Mouse (Mus musculus) embryo, embryonic 9.5 days (tissue): ENCODE data around the gene Clrn1.
"Not testable (repeated sequence)": the region's sequence is repeated elsewhere in the genome, so short reads cannot be mapped to it uniquely, and the experiment has no call there.

Experiments used
- DNase-seq: peaks from one replicate; pipeline ENCODE4 v3.0.0-alpha.2; 2017; ENCODE audit errors: extremely low spot score

The Clrn1 gene

DNA sequence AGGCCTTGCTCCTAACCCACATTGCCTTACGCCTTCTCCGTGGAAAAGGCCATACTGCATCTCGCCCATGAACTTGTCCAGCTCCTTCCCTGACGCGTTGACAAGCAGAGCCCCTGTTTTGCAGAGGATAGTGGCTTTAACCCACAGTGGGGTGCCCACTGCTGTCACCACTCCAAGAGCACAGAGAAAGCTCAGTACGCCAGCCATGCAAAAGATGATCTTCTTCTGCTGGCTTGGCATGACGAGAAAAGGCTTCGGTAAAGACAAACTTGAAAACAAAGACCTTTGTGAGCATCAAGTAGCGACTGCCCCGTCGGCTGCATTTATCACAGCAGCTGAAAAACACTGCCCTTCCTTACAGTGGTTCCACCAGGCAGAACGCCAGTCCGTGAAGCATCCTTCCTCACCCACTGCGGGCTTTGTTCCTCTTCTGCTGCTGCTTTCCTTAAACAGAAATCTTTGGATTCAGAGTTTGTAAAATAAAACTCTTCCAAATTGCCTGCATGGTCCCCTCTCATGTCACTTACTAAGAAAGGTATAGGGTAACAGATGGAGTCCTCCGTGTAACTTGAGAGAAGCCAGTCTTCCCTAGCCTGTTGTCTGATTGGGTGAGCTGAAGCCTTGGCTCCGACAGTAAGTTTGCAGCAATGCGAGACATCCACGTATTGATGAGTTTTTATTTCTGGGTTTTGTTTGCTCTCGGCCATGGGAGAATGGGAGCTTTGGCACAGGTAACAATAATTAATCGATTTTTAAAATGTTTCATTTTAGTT, at the start of gene Clrn1:
Gene Clrn1 (minus strand): TSS at position 540 of the 773 bp plus-strand sequence.
- DNase-seq, result peak; percentile 4

GRCm38 (mm10) chr3:58924027-58924426, 38.9 kb upstream of the Clrn1 start:
- no peak for DNase-seq

DNA sequence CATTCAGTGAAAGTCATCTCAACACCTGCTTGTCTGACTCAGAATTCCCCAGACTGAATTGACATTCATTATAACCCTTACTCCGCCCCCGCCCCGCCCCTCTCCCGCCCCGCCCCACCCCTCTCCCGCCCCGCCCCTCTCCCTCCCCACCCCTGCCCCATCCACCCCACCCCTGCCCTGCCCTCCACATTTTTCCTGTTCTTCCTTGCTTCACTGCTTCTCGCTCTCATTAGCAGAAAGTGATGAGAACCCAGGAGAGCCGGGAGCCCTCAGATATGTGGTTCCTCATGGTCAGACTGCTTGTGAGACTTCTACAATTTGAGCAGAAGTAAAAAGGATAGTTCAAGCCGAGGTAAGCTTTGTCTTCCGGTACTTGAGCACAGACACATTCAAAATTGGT, 38.0 kb upstream of the Clrn1 start:
- DNase-seq, result no peak

GRCm38 (mm10) chr3:58922636-58923035, 37.5 kb upstream of the Clrn1 start:
- DNase-seq, result no peak

GRCm38 (mm10) chr3:58921316-58921715, 36.2 kb upstream of the Clrn1 start:
- DNase-seq, result no peak

DNA sequence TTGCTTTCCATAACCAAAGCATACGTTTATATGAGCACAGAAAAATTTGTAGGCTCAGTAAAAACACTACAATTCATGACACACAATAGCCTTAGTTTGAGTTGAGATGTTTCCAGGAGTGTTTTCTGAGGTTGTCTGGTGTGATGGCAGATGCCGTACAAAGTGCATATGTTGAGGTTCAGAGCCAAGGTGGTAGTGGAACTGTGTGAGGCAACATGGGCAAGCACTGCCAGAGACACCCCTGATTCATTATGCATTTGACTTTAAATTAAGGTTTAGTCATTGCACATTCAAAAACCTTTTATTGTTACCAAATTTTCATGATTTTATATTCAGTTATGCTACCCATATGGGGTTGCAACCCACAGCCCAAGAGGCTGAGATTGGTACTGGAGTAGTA, 19.5 kb upstream of the Clrn1 start:
- DNase-seq, result no peak

GRCm38 (mm10) chr3:58902051-58902758, 17.1 kb upstream of the Clrn1 start:
- DNase-seq, result no peak

- DNase-seq, result no peak
Observed at GRCm38 (mm10) chr3:58895131-58895530, 10.0 kb upstream of the Clrn1 start.

DNA sequence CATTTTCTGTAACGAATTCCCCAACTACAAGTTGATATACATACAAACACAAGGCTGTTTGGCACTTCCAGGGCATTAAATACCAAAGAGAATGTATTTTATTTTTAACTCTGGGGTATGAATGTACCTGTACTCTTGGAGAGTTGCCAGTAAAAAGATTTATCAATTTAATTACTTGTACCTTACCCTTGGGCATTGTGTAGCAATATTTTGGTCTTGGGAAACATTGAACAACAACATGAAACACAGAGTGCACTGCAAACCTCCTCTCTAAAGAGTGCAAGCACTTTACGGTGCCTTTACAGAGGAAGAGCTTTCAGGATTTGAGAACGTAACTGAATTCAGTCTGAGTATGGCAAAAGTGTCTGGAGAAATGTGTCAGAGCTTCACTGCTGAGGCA, 9.4 kb upstream of the Clrn1 start:
- DNase-seq, result no peak

GRCm38 (mm10) chr3:58889670-58890069, 4.5 kb upstream of the Clrn1 start:
- DNase-seq, result no peak

- no peak for DNase-seq
Observed at GRCm38 (mm10) chr3:58888131-58888715, 3.1 kb upstream of the Clrn1 start.

DNA sequence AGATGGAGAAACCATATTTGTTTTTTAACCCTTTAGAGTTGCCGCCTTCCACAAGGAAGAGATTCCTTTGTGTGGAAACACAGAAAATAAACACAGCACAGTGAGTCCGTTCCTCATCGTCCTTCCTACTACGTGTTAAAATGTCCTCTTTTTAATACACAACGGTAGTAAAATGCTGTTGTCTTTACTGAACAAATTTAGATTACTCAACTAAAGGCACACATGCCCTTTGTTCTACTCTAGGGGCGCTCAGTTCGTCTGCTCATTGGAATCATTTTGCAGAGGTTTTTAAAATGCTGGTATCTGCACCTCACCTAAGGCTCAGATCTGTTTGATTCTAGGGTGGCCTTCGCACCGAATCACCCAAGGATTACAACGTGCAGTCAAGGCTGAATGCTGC, 2.6 kb upstream of the Clrn1 start:
- DNase-seq, result no peak

DNA sequence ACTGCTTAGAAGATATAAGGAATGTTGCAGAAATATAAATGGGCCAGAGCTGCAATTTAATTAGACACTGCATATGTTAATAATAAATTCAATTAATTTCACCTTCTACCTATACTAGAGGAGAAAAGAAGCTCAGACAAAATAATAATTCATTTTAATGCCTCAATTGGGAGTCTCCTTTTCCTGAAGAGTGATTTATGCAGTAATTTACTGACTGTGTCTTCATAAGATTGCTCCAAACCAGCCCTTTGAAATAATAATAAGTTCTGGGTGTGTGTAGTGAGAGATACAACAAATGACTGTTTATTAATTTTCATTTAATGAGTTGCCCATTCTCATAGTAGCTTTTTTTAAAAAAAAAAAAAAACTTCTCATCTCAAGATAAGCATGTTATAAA, 1.6 kb downstream of the Clrn1 start:
- DNase-seq, result no peak

- DNase-seq, result peak; percentile 20
Observed at GRCm38 (mm10) chr3:58882878-58883510, 2.1 kb downstream of the Clrn1 start.

- peak; percentile 8 for DNase-seq
Observed at GRCm38 (mm10) chr3:58881016-58881415, 4.1 kb downstream of the Clrn1 start.

DNA sequence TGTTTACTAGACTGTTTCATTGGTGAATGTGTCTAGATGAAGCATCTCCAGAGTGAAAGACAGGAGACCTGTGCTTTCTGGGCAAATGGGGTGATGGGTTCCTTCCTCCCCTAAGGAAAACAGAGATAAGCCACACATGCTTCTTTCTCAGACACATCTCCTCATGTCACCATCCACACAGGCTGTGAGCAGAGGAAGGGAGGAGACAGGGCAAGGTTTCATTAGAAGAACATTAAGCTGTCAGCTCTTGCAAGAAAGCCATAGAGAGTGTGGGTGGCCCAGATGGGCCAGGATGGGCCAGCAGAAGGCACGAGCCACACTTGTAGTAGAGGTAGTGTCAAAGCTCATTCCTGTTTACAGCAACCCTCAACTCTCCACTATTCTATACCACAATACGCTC, 5.0 kb downstream of the Clrn1 start:
- DNase-seq, result no peak

- not testable (repeated sequence) for DNase-seq
Observed at GRCm38 (mm10) chr3:58871882-58872281, 13.3 kb downstream of the Clrn1 start.

- no peak for DNase-seq
Observed at GRCm38 (mm10) chr3:58865690-58866089, 19.4 kb downstream of the Clrn1 start.

GRCm38 (mm10) chr3:58862976-58863375, 22.2 kb downstream of the Clrn1 start:
- no peak for DNase-seq

GRCm38 (mm10) chr3:58843415-58843814, 41.7 kb downstream of the Clrn1 start:
- peak; percentile 14 for DNase-seq

GRCm38 (mm10) chr3:58833442-58834160, 51.5 kb downstream of the Clrn1 start:
- no peak for DNase-seq

- no peak for DNase-seq
Observed at GRCm38 (mm10) chr3:58832888-58833287, 52.3 kb downstream of the Clrn1 start.
